Mouse (Mus musculus): ENCODE measurements around the gene Slc9a3r2. TPM values are rescaled to one million over a fixed set of nuclear protein-coding genes. Genes with fewer than 3 reads are reported as not detected.

The Slc9a3r2 gene
- polyA plus RNA-seq, 1 experiment: 63.5 TPM

DNA sequence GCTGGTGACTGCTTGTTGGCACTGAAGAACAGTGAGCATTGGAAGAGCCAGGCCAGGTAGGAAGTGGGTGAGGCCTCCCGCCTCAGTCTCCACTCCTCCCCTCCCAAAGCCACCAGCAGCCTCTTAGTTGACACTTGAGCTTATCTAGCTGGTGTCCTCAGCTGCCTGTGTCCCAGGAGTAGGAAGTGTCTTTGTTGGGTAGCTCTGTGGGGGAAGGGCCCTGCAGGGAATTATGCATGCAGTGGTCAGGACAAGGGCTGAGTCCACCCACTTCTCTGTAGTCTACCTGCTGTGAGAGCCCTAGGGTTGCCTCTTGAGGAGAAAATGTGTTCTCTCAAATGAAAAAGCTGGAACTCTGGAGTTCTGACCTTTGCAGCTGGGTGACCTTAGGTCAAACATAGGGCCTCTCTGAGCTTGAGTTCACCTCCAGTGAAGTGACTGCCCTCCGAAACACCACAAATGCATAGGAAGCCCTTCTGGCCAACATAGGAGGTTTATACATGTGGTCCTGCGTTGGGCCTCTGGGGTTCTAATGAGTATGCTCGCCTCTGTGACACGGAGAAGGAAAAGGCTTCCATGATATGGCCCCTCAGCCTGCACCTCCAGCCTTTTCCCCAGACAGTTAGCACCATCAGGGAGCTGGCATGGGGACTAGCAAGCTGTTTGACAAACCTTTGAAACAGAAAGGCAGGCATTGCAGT is 13.2 kb downstream of the Slc9a3r2 start:
- DNase-seq (ENCODE audit: low spot score): no peak

DNA sequence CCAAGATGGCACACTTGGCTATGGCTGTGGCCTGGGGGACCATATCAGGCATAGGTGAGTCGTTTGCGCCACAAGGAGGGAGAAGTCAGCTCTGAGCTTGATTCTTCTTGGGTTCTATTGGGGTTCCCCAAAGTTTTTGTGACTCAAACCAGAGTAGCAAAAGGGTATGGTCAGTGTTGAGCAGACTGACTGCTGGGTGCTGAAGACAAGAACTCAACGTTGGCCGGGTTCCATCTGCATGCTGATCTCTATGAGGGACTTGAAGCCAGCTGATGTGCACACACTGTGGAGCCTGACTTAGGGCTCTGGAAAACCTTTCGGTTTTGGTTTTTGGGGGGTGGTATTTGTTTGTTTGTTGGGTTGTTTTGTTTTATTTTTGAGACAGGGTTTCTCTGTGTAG is 14.4 kb downstream of the Slc9a3r2 start:
- DNase-seq (ENCODE audit: low spot score): no peak

DNA sequence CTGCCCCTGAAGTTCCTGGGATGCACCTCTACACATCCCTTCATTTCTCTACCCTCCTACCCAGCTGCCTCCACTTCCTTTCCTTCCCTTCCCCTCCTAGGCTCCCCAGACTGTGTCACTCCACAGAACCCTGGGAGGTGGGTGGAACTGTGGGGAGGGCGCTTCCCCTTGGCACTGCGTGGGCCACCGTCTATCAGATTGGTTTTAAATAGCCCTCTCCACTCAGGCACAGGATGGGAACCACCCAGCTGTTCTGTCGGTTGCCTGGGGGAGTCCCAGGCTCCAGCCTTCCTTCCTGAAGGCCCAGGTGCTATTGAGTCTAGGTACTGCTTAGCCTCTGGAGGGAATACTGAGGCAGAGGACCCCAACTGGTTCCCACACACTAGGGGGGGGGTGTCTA is 15.1 kb downstream of the Slc9a3r2 start:
- DNase-seq (ENCODE audit: low spot score): no peak

DNA sequence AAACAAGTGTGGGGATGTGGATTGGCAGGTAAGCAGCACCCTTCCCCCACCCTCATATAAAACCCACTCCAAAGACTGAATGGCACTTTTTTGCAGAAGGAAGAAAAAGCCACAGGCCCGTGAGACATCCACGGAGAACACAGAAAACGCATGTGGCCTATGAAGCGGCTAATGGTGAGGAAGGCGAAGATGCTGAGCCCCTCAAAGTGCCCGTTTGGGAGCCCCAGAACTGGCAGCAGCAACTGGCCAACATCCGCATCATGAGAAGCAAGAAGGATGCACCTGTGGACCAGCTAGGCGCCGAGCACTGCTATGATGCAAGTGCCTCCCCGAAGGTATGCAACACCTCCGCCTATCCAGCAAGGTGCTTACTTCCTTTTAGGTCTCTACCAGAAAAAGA is 16.3 kb downstream of the Slc9a3r2 start:
- DNase-seq (ENCODE audit: low spot score): no peak

DNA sequence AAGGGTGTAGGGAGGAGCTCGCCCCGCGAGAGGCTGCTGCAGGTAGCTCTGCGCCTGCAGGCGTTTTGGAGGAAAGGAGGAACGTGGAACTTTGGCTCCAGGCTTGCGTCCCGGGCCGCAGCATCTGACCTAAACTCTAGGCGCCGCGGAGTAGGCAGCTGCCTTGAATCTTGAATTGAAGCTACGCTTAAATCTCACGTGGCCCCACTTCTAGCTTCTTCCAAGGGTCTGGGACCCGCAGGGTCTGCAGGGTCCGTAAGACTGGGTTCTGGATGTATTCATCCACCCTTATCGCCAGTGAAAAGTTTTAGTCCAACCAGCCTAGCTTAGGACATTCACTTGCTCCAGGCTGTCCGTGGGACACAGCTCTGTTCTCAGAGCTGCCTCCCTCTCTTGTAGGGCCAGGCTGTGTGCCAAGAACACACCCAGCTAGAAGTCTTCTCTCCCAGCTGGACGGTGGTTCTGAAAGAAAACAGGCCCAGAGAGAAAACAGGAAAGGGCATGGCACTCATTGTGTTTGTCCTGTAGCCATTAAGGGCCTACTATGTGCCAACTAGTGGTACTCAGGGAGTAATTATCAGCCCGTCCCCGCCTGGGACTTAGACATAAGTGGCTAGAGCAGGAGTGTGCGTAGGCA is 17.2 kb downstream of the Slc9a3r2 start:
- DNase-seq (ENCODE audit: low spot score): no peak

DNA sequence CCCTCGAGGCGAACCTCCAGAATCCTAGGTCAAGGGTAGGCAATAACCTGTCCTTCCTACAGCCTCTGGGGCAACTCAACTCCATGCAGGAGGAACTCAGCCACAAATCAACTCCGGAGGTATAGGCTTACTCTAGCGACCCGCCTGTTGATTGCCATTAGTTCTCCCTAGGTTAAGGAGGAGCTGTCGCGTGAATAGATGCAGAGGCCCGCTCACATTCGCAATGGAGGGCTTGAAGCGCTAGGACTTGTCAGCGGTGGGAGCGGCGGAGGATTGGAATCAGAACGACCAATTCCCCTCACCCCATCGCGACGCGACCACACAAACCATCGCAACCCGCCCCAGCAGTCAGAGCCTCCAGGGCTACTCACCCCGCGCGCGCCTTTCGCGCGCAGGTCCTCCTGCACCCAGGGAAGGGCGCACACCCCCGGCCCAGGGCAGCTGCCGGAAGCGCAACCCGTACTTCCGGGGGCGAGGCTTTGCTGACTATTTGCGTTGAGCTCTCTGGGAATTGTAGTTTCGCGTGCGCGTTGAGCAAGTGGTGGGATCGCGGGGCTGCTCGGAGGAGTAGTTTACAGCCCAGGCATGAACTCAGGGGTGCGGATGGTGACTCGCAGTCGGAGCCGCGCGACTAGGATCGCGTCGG is 17.8 kb downstream of the Slc9a3r2 start, which contains the start of the genes Tsc2 and Nthl1:
Tsc2 (minus strand) TSS at position 464 of the 646 bp plus-strand sequence.
Nthl1 (plus strand) TSS at position 514 of the 646 bp plus-strand sequence.
- DNase-seq (ENCODE audit: low spot score): peak; percentile 74

DNA sequence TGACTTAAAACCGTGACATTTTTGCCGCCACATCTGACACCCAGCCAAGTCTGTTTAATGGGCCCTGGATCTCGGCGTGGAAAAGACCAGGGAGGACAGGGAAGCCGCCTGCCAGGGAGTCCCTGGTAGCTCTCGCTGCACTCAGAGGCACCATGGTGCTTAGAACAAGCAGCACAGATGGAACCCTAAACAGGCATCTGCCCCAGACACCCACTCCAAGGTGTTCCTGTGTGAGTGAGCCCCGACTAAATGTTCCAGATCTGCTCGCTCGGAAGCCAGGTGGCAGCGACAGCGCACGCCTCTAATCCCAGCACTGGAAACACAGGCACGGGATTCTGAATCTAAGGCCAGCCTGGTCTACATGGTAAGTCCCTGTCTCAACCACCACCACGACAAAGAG is 20.1 kb downstream of the Slc9a3r2 start:
- no peak for DNase-seq (ENCODE audit: low spot score)

DNA sequence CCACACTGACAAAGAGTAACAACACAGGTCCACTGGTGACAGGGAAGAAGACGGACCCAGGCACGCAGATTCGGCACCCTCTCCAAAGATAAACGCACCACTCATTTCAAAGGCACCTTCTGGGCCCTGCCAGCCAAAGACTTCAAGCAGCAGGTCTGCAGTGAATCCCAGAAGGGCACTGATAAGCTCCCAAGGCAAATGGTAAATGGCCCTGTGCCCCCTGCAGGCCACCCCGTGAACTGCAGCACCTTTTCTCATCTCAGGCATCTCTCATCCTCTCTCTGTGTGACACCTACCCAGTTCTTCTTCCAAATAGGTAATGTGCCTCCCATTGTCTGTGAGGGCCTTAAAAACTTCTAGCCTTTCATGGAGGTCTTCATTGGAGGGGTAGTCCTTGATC is 21.5 kb downstream of the Slc9a3r2 start:
- no peak for DNase-seq (ENCODE audit: low spot score)

DNA sequence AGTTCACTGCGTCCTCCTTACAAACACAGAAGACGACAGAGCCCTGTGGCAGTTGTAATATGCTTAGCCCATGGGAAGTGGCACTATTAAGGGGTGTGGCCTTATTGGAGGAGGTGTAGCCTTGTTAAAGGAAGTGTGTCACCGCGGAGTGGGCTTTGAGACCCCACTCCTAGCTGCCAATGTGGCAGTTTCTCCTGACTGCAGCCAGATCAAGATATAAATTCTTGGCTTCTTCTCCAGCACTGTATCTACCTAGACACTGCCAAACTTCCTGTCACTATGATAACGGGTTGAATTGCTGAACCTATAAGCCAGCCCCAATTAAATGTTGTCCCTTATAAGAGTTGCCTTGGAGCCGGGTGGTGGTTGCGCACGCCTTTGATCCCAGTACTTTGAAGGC is 24.7 kb downstream of the Slc9a3r2 start:
- no peak for DNase-seq (ENCODE audit: low spot score)

DNA sequence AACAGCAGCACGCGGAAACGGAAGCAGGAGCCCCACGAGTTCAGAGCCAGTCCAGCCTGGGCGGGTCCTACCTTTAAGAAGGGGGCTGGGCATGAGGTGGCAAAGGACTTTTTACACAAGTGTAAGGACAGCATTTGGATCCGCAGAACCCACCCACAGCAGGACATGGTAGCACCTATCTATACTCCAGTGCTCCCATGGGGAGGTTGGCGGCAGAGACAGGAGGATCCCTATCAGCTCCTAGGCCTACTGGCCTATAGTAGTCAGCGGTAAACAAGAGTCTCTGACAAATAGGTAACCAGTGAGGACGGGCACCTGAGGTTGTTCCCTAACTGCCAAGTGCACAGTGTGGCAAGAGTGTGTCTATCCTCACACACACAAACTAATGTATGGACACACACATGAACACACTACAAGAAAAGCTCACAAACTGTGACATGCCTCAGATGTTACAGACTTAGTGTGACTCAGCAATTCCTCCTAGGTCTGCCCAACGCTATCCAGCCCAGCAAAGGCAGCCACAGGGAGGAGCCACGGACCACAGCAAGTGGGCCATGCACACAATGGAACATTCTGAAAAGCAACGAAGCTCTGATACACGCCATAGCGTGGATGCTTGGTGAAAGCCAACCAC is 32.4 kb downstream of the Slc9a3r2 start:
- DNase-seq (ENCODE audit: low spot score): no peak

DNA sequence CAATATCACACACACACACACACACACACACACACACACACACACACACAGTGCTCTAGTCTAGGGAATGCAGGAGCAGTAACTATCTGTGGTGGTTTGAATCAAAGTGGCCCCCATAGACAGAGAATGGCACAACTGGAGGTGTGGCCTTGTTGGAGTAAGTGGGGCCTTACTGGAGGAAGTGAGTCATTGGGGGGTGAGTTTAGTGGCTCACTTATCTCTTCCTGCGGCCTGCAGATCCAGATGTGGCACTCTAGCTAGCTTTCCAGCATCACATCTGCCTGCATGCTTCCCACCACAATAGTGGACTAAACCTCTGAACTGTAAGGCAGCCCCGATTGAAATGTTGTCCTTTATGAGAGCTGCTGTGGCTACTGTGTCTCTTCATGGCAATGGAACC is 39.4 kb downstream of the Slc9a3r2 start:
- DNase-seq (ENCODE audit: low spot score): no peak

DNA sequence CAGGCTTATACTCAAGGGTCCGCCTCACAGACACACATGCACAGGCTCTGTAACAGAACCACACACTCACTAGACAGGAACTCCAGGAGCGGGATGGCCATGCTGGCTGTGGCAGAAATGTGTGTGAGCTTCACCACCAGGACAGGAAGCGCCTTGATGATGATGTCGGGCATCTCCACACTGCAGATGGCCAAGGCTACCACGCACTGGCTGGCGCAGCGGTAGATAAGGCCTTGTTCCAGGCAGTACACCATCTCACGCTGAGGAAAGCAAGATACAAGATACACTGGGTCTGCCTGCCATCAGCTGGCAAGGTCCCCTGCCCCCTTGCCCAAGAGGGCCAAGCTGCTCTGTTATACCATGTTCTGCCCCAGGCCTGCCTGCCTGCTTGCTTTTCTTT is 41.3 kb downstream of the Slc9a3r2 start:
- no peak for DNase-seq (ENCODE audit: low spot score)

DNA sequence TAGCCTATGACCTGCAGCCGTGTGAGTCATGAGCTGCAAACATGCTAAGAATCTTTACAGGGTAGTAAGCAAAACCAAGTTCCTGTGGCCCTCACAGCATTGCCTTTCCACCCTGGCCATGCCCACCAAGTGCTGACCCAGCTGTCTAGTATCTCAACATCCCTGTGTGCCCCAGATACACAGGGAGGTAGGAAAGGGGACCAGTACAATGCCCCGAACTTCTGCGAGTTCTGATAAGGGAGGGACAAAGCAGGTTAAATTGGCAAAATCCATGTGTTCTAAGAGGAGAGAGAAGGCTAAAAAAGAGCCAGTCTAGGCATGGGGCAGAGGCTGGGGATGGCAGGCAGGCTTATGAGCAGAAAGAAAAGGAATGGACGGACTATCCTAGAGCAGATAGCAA is 41.8 kb downstream of the Slc9a3r2 start:
- DNase-seq (ENCODE audit: low spot score): no peak

DNA sequence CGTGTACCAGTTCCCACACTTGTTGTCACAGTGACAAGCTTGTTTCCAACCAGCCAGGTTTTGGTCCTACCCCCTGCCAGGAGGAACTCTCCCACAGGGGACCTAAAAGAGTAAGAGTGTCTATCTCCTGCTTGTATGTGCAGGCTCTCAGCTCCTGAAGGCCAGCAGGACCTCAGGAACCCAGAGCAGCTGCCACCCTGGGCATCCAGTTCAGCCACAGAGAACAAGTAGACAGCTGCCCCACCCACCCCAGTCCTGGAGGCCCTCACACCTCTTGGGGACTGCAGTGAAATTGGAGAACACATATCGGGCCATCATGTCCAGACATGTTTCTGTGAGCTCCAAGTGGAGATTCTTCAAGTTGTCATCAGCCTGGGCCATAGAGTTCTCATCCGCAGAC is 45.6 kb downstream of the Slc9a3r2 start:
- DNase-seq (ENCODE audit: low spot score): no peak

DNA sequence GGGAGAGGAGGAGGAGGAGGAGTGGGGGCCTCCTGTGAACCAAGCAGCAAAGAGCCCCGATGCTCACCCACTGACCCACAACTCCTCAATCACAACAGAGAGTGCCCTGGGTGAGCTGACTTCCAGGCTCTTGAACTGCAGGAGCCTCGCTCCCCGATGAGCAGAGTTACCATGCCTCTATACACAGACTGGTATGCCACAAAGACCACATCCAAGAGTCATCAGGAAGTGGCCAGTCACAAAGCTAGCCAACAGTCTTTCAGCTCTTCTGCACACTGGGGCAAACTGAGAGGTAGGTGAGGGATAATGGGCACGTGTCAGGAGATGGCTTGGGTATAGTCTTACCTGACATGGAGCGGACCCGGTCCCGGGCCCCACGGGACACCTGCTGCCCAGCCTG is 46.2 kb downstream of the Slc9a3r2 start:
- DNase-seq (ENCODE audit: low spot score): no peak

DNA sequence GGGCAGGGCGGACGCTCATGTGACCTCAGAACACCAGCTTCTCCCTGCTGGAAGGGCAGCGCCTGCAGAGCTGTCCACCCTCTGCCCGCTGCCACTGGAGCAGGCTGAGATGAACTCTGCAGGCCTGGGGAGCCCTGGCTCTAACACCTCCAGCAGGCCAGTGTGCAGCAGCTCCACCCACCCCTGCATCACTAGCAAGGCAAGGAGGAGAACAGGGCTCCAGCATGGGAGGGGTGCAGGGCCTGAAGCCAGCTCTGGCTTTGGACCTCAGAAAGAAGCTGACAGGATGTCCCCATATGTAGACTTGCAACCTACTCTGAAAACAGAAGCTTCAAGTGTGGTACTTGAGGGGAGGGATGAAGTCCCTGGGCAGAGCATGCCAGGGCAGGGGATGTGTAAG is 49.6 kb downstream of the Slc9a3r2 start:
- DNase-seq (ENCODE audit: low spot score): no peak

DNA sequence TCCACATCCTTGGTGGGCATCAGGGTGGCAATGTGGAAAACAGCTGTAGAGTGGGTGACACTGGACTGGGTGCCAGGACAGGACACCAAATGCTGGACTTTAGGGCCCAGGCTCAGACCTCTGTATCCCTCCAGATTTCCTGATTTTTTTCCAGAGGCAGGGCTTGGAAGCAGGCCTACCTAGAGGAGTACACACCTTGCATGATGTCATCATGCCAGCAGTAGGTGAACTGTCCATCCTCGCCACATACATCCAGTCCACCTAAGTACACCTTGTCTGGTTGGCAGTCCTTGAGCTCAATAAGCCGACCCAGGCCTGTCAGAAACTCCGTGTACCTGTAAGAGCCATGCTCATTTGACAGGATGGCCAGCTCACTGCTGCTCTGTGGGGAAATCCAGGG is 52.1 kb downstream of the Slc9a3r2 start:
- no peak for DNase-seq (ENCODE audit: low spot score)

DNA sequence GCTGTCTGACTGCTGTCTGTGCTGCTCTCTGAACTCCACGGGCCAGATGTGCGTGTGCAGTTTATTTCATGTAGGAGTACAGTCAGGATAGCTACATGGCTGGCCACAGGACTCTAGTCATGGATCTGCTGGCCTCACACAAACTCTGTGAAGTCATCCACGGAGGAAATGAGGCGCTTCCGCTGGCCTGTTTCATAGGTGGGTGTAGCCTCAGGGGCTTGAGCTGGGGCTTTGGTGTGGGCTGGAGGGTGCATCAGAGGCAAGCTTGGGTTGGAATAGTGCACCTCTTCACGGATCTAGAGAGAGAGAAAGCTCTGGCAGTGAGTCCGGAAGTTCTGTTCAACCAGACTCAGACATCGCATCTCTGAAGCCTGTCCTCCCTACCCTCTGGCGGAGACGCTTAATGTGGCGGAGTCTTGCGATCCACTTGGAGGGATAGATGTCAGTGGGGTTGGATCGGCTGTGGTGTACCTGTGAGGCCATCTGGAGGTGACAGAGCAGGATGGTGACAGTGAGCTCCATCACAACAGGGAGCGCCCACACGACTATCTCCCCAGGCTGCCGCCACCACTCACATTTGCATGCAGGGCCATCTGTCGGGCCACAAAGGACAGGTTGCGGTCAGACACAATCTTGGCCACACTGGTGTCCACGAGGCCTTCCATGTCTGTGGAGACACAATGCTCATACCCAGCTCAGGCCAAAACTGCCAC is 53.5 kb downstream of the Slc9a3r2 start:
- DNase-seq (ENCODE audit: low spot score): no peak

DNA sequence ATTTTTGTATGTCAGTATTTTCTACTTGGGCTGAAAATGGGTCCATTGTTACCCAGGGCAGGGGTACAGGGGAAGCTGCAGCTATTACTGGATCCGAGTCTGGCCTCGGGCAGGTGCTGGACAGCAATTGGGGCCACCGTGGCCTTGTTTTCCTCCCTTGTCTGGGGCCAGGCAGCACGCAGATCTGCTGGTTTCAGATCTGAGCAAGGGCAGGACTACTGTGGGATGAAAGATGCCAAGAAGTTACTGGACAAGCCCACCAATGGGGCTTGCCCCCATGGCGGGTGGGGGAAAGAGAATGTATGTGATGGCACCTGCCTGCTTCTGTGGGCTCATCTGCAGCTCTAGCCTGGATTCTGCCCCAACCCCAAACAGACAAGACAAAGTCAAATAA is 54.1 kb downstream of the Slc9a3r2 start:
- DNase-seq (ENCODE audit: low spot score): no peak

DNA sequence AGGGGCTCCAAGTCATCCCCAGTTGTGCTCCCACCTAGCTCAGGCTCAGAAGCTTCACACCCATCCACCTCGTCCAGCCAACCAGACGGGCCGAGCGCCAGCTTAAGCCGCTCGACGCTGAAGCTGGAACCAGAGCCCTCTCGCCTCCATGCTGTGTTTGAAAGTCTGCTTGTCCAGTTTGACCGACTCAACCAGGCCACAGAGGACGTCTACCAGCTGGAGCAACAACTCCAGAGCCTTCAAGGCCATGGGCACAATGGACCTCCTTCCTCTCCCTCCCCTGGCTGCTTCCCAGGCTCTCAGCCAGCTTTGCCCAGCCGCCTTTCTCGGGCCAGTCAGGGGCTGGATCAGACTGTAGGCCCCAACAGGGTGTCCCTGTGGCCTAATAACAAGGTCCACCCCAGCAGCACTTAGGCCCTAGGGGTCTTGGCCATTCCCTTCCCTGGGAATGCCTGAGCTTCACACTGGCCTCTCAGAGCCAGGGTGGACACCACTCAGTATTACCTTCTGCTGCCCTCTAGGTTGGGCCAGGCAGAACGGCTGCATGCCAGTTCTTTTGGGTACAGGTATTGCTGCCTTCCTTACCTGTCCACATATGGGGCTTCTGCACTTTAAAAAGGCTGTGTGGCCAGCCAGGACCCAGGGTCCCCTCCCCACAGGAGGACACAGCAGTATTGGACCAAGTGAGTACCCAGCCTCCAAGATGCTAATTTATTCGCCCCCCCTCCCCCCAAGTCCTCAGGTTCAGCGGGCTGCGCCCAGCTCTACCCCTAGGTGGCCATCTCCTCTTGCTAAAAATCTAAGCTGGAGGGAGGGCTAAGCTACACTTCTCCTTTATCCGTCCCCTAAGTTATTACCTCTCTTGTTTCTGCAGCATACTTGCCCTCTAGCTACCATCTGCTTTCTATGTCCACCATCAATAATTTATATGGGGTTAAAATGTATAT is 54.7 kb downstream of the Slc9a3r2 start:
- no peak for DNase-seq (ENCODE audit: low spot score)

All from urinary bladder, adult 2 months (tissue).